Mouse (Mus musculus) B cell, adult 67 days (primary cell): ENCODE measurements around the gene Mef2a. TPM values are rescaled to one million over a fixed set of nuclear protein-coding genes. Genes with fewer than 3 reads are reported as not detected.

ENCODE experiments used
- total RNA-seq, 2 experiments: library from RNA; stranded (reverse); gene quantifications; 4 replicates each; pipeline ENCODE4 v1.2.4; 2023

The Mef2a gene
- 10 to 100 TPM; 90.5 to 93.0 TPM for total RNA-seq

GRCm38 (mm10) chr7:67372729-67373583, at the start of gene Mef2a:
Gene Mef2a (minus strand): TSS chr7:67372858.

GRCm38 (mm10) chr7:67222220-67222862, 150.3 kb downstream of the Mef2a start, which contains the start of gene Lysmd4:
Gene Lysmd4 (plus strand): TSS chr7:67222544.

Other genes starting within 250 kb of the Mef2a start
- gene Lysmd4, start 150.3 kb downstream of the Mef2a start, total RNA-seq: 1 to 10 TPM; 5.3 to 5.4 TPM